In the genomic region with DNA sequence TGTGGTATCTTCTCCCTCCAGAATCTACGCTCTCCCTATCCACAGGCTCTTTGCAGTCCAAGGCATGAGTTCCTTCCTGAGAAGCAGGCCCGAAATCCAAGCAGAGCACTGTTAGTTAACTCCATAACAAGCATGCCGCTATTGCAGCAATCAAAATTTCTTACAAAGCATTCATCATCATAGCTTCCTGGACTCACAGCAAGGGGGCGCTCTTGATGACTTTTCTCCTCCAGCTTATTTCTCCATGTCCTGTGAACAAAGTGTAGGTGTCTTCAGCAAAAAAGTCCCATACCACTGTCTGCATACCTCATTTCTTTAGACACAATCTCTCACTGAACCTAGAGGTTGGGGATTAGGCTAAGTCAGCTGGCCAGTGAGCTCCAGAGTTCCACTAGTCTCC, we compare ENCODE assay signal across 15 mouse cellular contexts.
A peak's percentile ranks its signal among the peaks of the same experiment; 100 is the strongest.
DNase-seq lines count a peak whose midpoint lies in the region; ATAC-seq and TF ChIP-seq lines count a peak whose summit lies in the region.
"Had no signal": no experiment of that assay in that cellular context is flagged by ENCODE, and none has a peak within 500 bp of the region (broad histone marks: within the 10 kb centered on the region; RNA-seq: fewer than 3 reads in every experiment).

No protein-coding gene starts in this region.

- ATAC-seq in Patski: no peak
- ATAC-seq: forebrain, embryonic 15.5 days; intestine, embryonic 16.5 days had no signal

- no peak for TF ChIP-seq POLR2A in kidney, adult 2 months (IDR thresholded peaks at IDR 0.05; ENCODE audit: low read depth, low read length)

- H3K36me3 ChIP-seq in kidney, adult 2 months (ENCODE audit: control insufficient read depth, insufficient read depth, low read length): no peaks in the 10 kb centered on the region
- no peaks in the 10 kb centered on the region for H3K36me3 ChIP-seq in hindbrain, embryonic 10.5 days
- H3K36me3 ChIP-seq: forebrain, embryonic 15.5 days; heart, embryonic 12.5 days; liver, embryonic 13.5 days; neural tube, embryonic 13.5 days had no signal

- no peak overlapping the region for H3K4me3 ChIP-seq in kidney, adult 2 months (ENCODE audit: insufficient read depth, low read depth, low read length)
- H3K4me3 ChIP-seq in hindbrain, embryonic 10.5 days: no peak overlapping the region
- H3K4me3 ChIP-seq: forebrain, embryonic 15.5 days; heart, embryonic 12.5 days; liver, embryonic 13.5 days; neural tube, embryonic 13.5 days had no signal

- in situ Hi-C loops in Patski (cut with MboI; ENCODE audit: low pct_unique_long_range_greater_than_20kb): no loop called here

- H3K27me3 ChIP-seq in kidney, adult 2 months (replicated peaks; ENCODE audit: control insufficient read depth, insufficient read depth, low read length): no peaks in the 10 kb centered on the region
- H3K27me3 ChIP-seq in Patski: no peaks in the 10 kb centered on the region
- no peaks in the 10 kb centered on the region for H3K27me3 ChIP-seq in hindbrain, embryonic 10.5 days (ENCODE audit: insufficient read depth, poor library complexity, severe bottlenecking)
- H3K27me3 ChIP-seq: forebrain, embryonic 15.5 days; heart, embryonic 12.5 days; liver, embryonic 13.5 days; neural tube, embryonic 13.5 days had no signal

- WGBS in kidney, adult 2 months: 91% methylated on average over 4 of the region's 4 CpGs
- 89% methylated on average over 4 of the region's 4 CpGs for WGBS in hindbrain, embryonic 10.5 days

- peak; percentile 16 for DNase-seq in kidney, adult 9 months
- no peak for DNase-seq in kidney, adult 2 months
- DNase-seq in lung, postnatal 10 days: peak; percentile 11
- DNase-seq in lung, postnatal 25 days (ENCODE audit: low spot score): no peak
- DNase-seq in Patski (ENCODE audit: low read depth, low spot score): no peak
- no peak for DNase-seq in cerebellum, postnatal 4 days (ENCODE audit: low spot score in 2 of 2)
- no peak for DNase-seq in hindbrain, embryonic 10.5 days (ENCODE audit: low spot score)
- DNase-seq: cerebellum, adult 8-10 months; gastrocnemius, postnatal 10 days; liver, embryonic 13.5 days; retina, postnatal 1 day had no signal

- 0 out of 2 replicates have a peak, but pooled peaks cover 4% of the 10 kb centered on the region for H3K9me3 ChIP-seq in hindbrain, embryonic 10.5 days
- H3K9me3 ChIP-seq: forebrain, embryonic 15.5 days; heart, embryonic 12.5 days; liver, embryonic 13.5 days; neural tube, embryonic 13.5 days had no signal

- POLR2A ChIA-PET in Patski (lab: Charles Lee): no interaction called here

- H3K27ac ChIP-seq in kidney, adult 2 months (ENCODE audit: insufficient read depth, low read depth, low read length): no peak overlapping the region
- no peak overlapping the region for H3K27ac ChIP-seq in hindbrain, embryonic 10.5 days
- H3K27ac ChIP-seq: forebrain, embryonic 15.5 days; liver, embryonic 13.5 days; neural tube, embryonic 13.5 days had no signal

- no peak for TF ChIP-seq CTCF in kidney, adult 2 months (conservative IDR thresholded peaks at IDR 0.05; ENCODE audit: insufficient read depth, insufficient read length, low read depth, low read length)
- peak; percentile 49 for TF ChIP-seq CTCF in Patski (IDR thresholded peaks at IDR 0.05)

- no peaks in the 10 kb centered on the region; the same call in 1 of the 2 replicates for H3K4me1 ChIP-seq in kidney, adult 2 months (ENCODE audit: control insufficient read depth, insufficient read depth, low read length)
- no peaks in the 10 kb centered on the region for H3K4me1 ChIP-seq in hindbrain, embryonic 10.5 days (replicated peaks)

- CTCF ChIA-PET in Patski (lab: Charles Lee): no interaction called here

Comparison
In these comparisons a context has a peak if more than half of its experiments do, and no peak if none do; other contexts are left out.
1. DNase-seq: peak in kidney, adult 9 months (single experiment) and lung, postnatal 10 days (single experiment); none in kidney, adult 2 months (single experiment), lung, postnatal 25 days (single experiment), Patski (single experiment), cerebellum, postnatal 4 days (0 of 2) and hindbrain, embryonic 10.5 days (single experiment).